Mouse (Mus musculus): ENCODE data around the gene Crim1. TPM values are rescaled to one million over a fixed set of nuclear protein-coding genes. Genes with fewer than 3 reads are reported as not detected.

The Crim1 gene
- polyA plus RNA-seq, 1 experiment from 2014 or later: 11.9 TPM

DNA sequence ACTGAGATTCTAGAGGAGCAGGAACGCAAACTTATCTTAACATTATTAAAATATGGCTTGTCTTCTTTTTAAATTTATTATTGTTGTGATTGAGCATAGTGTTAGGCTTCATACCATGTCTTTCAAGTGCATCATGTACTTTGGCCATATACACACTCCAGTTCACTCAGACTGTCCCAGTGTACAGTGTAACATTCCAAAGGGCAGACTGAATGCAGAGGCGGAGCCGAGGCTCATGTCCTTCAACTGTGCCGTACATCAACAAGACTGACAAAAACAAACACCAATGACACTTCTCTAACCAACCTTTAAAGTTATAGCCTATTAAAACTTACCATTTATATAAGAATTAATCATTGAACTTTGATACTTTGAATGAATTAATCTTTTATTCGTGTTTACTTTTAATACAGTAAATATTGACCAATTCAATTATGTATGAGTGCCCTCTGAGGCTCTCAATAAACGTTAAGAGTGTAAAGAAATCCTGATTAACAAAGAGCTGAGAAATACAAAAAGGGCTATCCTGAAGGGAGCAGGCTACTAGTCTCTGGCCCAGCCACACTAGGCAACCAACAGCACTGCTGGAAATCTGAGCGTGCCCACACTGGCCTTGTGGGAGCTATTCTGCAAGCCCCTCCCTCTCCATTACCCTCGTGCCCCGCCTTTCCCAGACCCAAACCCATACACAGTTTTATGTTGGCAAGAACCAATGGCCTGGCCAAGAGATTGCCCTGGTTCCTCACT is 188.2 kb downstream of the Crim1 start:
- Histone ChIP-seq H3K9ac (ENCODE audit: low read depth, low read length) (no peak overlapping the region), H3K4me2 (ENCODE audit: low read length) (no peak overlapping the region), H3K36me3 (ENCODE audit: control insufficient read depth, insufficient read depth, low read length) (no peaks in the 10 kb centered on the region), H3K27me3 (ENCODE audit: control insufficient read depth, insufficient read depth, low read depth, low read length) (no peaks in the 10 kb centered on the region), H3K27ac (ENCODE audit: low read length) (no peak overlapping the region), H3K4me3 (ENCODE audit: low read depth, low read length) (no peak overlapping the region), H3K9me3 (replicated peaks; ENCODE audit: control insufficient read depth, low read length, poor library complexity, severe bottlenecking) (no peaks in the 10 kb centered on the region), H3K4me1 (ENCODE audit: control insufficient read depth, insufficient read depth, low read length) (no peaks in the 10 kb centered on the region)
- WGBS: 88% methylated on average over 9 of the region's 9 CpGs
- no peak for ATAC-seq

DNA sequence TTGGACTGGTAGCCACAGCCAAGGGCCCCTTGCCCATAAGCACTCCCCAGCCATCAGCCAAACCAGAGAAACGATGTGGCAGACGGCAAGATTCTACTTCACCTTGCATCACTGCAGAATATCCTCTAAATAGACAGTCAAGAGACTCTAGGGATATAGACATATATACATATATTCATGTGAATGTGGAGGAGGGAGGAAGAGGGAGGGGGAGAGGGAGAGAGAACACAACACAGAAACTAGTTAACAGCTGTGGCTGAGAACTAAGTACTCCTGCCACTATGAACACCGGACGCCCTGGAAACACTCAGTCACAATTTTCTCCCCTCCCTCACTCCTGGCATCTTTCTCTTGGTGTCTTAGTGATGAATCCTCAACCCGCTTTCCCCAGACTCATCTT is 189.5 kb downstream of the Crim1 start:
- ATAC-seq: no peak
- Histone ChIP-seq H3K36me3 (ENCODE audit: control insufficient read depth, insufficient read depth, low read length) (no peaks in the 10 kb centered on the region), H3K27me3 (ENCODE audit: control insufficient read depth, insufficient read depth, low read depth, low read length) (no peaks in the 10 kb centered on the region), H3K4me2 (ENCODE audit: low read length) (no peak overlapping the region), H3K9ac (ENCODE audit: low read depth, low read length) (no peak overlapping the region), H3K27ac (ENCODE audit: low read length) (no peak overlapping the region), H3K4me1 (ENCODE audit: control insufficient read depth, insufficient read depth, low read length) (no peaks in the 10 kb centered on the region), H3K4me3 (ENCODE audit: low read depth, low read length) (no peak overlapping the region), H3K9me3 (replicated peaks; ENCODE audit: control insufficient read depth, low read length, poor library complexity, severe bottlenecking) (no peaks in the 10 kb centered on the region)
- 91% methylated on average over 5 of the region's 5 CpGs for WGBS

DNA sequence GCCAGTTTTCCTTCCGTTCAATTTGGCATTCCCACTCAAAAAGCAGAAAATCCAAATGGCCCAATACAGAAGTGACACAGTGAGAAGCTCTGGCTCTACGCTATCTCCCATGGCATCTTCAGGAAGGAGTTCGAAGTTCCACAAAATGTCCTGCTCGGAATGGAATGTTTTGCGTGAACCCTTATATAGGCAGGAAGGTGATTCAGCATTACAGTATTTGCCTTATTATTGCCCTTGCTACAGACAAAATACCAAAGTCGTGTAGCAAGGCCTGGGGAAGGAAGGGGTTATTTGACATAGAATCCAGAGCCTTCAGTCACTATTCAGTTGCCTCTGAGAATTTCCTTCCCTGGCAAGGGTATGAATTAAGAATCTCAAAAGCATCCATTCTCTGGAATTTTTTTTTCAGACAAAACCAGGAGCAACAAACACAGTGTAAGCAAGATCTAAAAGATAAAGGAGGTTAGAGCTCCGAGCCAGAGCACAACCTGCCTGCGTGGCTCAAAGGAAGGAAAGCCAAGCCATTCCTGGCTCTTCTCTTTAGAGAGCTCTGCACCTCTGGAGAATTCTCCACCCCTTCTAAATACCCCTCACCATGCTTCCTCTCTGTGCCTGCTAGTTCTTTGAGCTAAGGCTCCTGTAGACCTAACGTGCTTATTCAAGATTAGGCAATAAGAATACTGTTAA is 192.5 kb downstream of the Crim1 start:
- Histone ChIP-seq H3K27me3 (ENCODE audit: control insufficient read depth, insufficient read depth, low read depth, low read length) (no peaks in the 10 kb centered on the region), H3K27ac (ENCODE audit: low read length) (no peak overlapping the region), H3K36me3 (ENCODE audit: control insufficient read depth, insufficient read depth, low read length) (no peaks in the 10 kb centered on the region), H3K4me2 (ENCODE audit: low read length) (no peak overlapping the region), H3K4me3 (ENCODE audit: low read depth, low read length) (no peak overlapping the region), H3K9me3 (replicated peaks; ENCODE audit: control insufficient read depth, low read length, poor library complexity, severe bottlenecking) (no peaks in the 10 kb centered on the region), H3K4me1 (ENCODE audit: control insufficient read depth, insufficient read depth, low read length) (no peaks in the 10 kb centered on the region), H3K9ac (ENCODE audit: low read depth, low read length) (no peak overlapping the region)
- 87% methylated on average over 9 of the region's 9 CpGs for WGBS
- ATAC-seq: no peak

GRCm38 (mm10) chr17:78400130-78400840 is 200.2 kb downstream of the Crim1 start:
- no peaks in the 10 kb centered on the region for H3K9me3 ChIP-seq (replicated peaks; ENCODE audit: control insufficient read depth, low read length, poor library complexity, severe bottlenecking)
- H3K4me1 ChIP-seq (ENCODE audit: control insufficient read depth, insufficient read depth, low read length): 0 out of 2 replicates have a peak, but pooled peaks cover 3% of the 10 kb centered on the region
- H3K27me3 ChIP-seq (ENCODE audit: control insufficient read depth, insufficient read depth, low read depth, low read length): no peaks in the 10 kb centered on the region; the same call in 1 of the 2 replicates
- 86% methylated on average over 12 of the region's 12 CpGs for WGBS
- no peak overlapping the region for H3K4me2 ChIP-seq (ENCODE audit: low read length)
- no peak overlapping the region for H3K4me3 ChIP-seq (ENCODE audit: low read depth, low read length)
- H3K36me3 ChIP-seq (ENCODE audit: control insufficient read depth, insufficient read depth, low read length): no peaks in the 10 kb centered on the region; the same call in 1 of the 2 replicates
- no peak overlapping the region for H3K9ac ChIP-seq (ENCODE audit: low read depth, low read length)
- no peak for ATAC-seq
- H3K27ac ChIP-seq (ENCODE audit: low read length): no peak overlapping the region

GRCm38 (mm10) chr17:78401311-78401710 is 201.3 kb downstream of the Crim1 start:
- ATAC-seq: no peak
- no peak overlapping the region for H3K4me2 ChIP-seq (ENCODE audit: low read length)
- 0 out of 2 replicates have a peak, but pooled peaks cover 3% of the 10 kb centered on the region for H3K4me1 ChIP-seq (ENCODE audit: control insufficient read depth, insufficient read depth, low read length)
- 53% methylated on average over 6 of the region's 6 CpGs for WGBS
- H3K9ac ChIP-seq (ENCODE audit: low read depth, low read length): no peak overlapping the region
- H3K4me3 ChIP-seq (ENCODE audit: low read depth, low read length): no peak overlapping the region
- no peak overlapping the region for H3K27ac ChIP-seq (ENCODE audit: low read length)
- no peaks in the 10 kb centered on the region; the same call in 1 of the 2 replicates for H3K36me3 ChIP-seq (ENCODE audit: control insufficient read depth, insufficient read depth, low read length)
- H3K9me3 ChIP-seq (replicated peaks; ENCODE audit: control insufficient read depth, low read length, poor library complexity, severe bottlenecking): no peaks in the 10 kb centered on the region
- no peaks in the 10 kb centered on the region; the same call in 1 of the 2 replicates for H3K27me3 ChIP-seq (ENCODE audit: control insufficient read depth, insufficient read depth, low read depth, low read length)

DNA sequence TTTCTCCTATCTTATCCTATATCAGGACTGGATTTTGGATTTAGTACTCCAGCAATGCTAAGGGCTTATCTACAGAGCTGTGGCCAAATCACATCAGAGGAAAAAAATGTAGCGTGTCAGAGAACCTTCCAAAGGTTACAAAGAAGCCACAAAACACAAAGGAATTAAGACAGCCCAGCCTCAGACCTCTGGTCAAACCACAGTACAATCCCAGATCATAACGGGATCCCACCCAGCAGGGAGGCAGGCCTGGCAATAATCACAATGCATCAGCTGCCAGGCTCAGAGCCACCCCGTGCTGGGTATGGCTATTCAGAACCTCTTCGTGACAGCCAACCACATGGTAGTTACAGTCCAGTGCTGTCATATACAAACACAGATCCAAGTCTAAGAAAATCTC is 201.7 kb downstream of the Crim1 start:
- Histone ChIP-seq H3K4me2 (ENCODE audit: low read length) (no peak overlapping the region), H3K4me3 (ENCODE audit: low read depth, low read length) (no peak overlapping the region), H3K9ac (ENCODE audit: low read depth, low read length) (no peak overlapping the region), H3K4me1 (ENCODE audit: control insufficient read depth, insufficient read depth, low read length) (0 out of 2 replicates have a peak, but pooled peaks cover 3% of the 10 kb centered on the region), H3K36me3 (ENCODE audit: control insufficient read depth, insufficient read depth, low read length) (peaks cover under 1% of the 10 kb centered on the region; the same call in 1 of the 2 replicates), H3K27me3 (ENCODE audit: control insufficient read depth, insufficient read depth, low read depth, low read length) (no peaks in the 10 kb centered on the region; the same call in 1 of the 2 replicates), H3K9me3 (replicated peaks; ENCODE audit: control insufficient read depth, low read length, poor library complexity, severe bottlenecking) (no peaks in the 10 kb centered on the region), H3K27ac (ENCODE audit: low read length) (no peak overlapping the region)
- ATAC-seq: no peak
- 31% methylated on average over 4 of the region's 4 CpGs for WGBS

GRCm38 (mm10) chr17:78402174-78402573 is 202.1 kb downstream of the Crim1 start:
- Histone ChIP-seq H3K9me3 (replicated peaks; ENCODE audit: control insufficient read depth, low read length, poor library complexity, severe bottlenecking) (no peaks in the 10 kb centered on the region), H3K4me3 (ENCODE audit: low read depth, low read length) (no peak overlapping the region), H3K9ac (ENCODE audit: low read depth, low read length) (no peak overlapping the region), H3K27me3 (ENCODE audit: control insufficient read depth, insufficient read depth, low read depth, low read length) (no peaks in the 10 kb centered on the region; the same call in 1 of the 2 replicates), H3K4me2 (ENCODE audit: low read length) (no peak overlapping the region), H3K36me3 (ENCODE audit: control insufficient read depth, insufficient read depth, low read length) (peaks cover 2% of the 10 kb centered on the region; the same call in 1 of the 2 replicates), H3K27ac (ENCODE audit: low read length) (no peak overlapping the region), H3K4me1 (ENCODE audit: control insufficient read depth, insufficient read depth, low read length) (0 out of 2 replicates have a peak, but pooled peaks cover 3% of the 10 kb centered on the region)
- no peak for ATAC-seq
- 79% methylated on average over 6 of the region's 6 CpGs for WGBS

- Histone ChIP-seq H3K4me1 (ENCODE audit: control insufficient read depth, insufficient read depth, low read length) (0 out of 2 replicates have a peak, but pooled peaks cover 3% of the 10 kb centered on the region), H3K9ac (ENCODE audit: low read depth, low read length) (no peak overlapping the region), H3K9me3 (replicated peaks; ENCODE audit: control insufficient read depth, low read length, poor library complexity, severe bottlenecking) (no peaks in the 10 kb centered on the region), H3K27me3 (ENCODE audit: control insufficient read depth, insufficient read depth, low read depth, low read length) (no peaks in the 10 kb centered on the region; the same call in 1 of the 2 replicates), H3K4me2 (ENCODE audit: low read length) (no peak overlapping the region), H3K36me3 (ENCODE audit: control insufficient read depth, insufficient read depth, low read length) (peaks cover 2% of the 10 kb centered on the region; the same call in 1 of the 2 replicates), H3K4me3 (ENCODE audit: low read depth, low read length) (no peak overlapping the region), H3K27ac (ENCODE audit: low read length) (no peak overlapping the region)
- no peak for ATAC-seq
- 88% methylated on average over 4 of the region's 4 CpGs for WGBS
These were observed 203.2 kb downstream of the Crim1 start for GRCm38 (mm10) chr17:78403229-78403628.
